ENCODE assay signal across 9 mouse cellular contexts in genomic region chr17:27165054-27165773, GRCm38 (mm10). TPM values are rescaled to one million over a fixed set of nuclear protein-coding genes. Genes with fewer than 3 reads are reported as not detected.
A peak's percentile ranks its signal among the peaks of the same experiment; 100 is the strongest.
DNase-seq lines count a peak whose midpoint lies in the region; ATAC-seq and TF ChIP-seq lines count a peak whose summit lies in the region.
"Had no signal": no experiment of that assay in that cellular context is flagged by ENCODE, and none has a peak within 500 bp of the region (broad histone marks: within the 10 kb centered on the region; RNA-seq: fewer than 3 reads in every experiment).

No protein-coding gene starts in this region.

- no peak overlapping the region for H3K4me3 ChIP-seq in layer of hippocampus, adult 2 months
- no peak overlapping the region for H3K4me3 ChIP-seq in stomach, postnatal 0 days (ENCODE audit: low read depth, low read length)
- H3K4me3 ChIP-seq: erythroblast, embryonic 14.5 days had no signal

- no peaks in the 10 kb centered on the region for H3K9me3 ChIP-seq in stomach, postnatal 0 days (ENCODE audit: control insufficient read depth, low read length)

- H3K36me3 ChIP-seq in stomach, postnatal 0 days (ENCODE audit: control insufficient read depth, insufficient read depth, low read length) = no peaks in the 10 kb centered on the region

- H3K4me2 ChIP-seq in stomach, postnatal 0 days (replicated peaks; ENCODE audit: low read depth) = no peak overlapping the region

- H3K27me3 ChIP-seq in stomach, postnatal 0 days (ENCODE audit: control insufficient read depth, insufficient read depth, low read length) = no peaks in the 10 kb centered on the region

- peak; percentile 44 to 58 for DNase-seq in layer of hippocampus, adult 2 months (ENCODE audit: low spot score in 2 of 2)
- DNase-seq in layer of hippocampus, postnatal 36 days = no peak
- peak; percentile 69 for DNase-seq in ZHBTc4 (ENCODE audit: low read depth, low spot score)
- peak; percentile 70 for DNase-seq in kidney, postnatal 10 days
- peak; percentile 42 for DNase-seq in lung, postnatal 36 days
- peak; percentile 63 for DNase-seq in stomach, postnatal 0 days (ENCODE audit: low spot score)
- no peak for DNase-seq in thymus, postnatal 25 days

- no peak for TF ChIP-seq EP300 in stomach, postnatal 0 days (optimal IDR thresholded peaks at IDR 0.05)

- no peaks in the 10 kb centered on the region for H3K4me1 ChIP-seq in stomach, postnatal 0 days (replicated peaks; ENCODE audit: control insufficient read depth, insufficient read depth)

- H3K9ac ChIP-seq in stomach, postnatal 0 days (ENCODE audit: low read length) = no peak overlapping the region

- peak; percentile 38; the same call in 1 of the 2 replicates for ATAC-seq in common myeloid progenitor, adult 5-6 weeks (replicated peaks; ENCODE audit: low read depth, poor library complexity, severe bottlenecking)
- ATAC-seq in stomach, postnatal 0 days (ENCODE audit: low FRiP score, low TSS enrichment) = peak; percentile 59; the same call in 1 of the 2 replicates

- H3K27ac ChIP-seq in layer of hippocampus, adult 2 months = no peak overlapping the region
- H3K27ac ChIP-seq in stomach, postnatal 0 days (replicated peaks) = peak overlapping the region; percentile 35; the same call in 1 of the 2 replicates

- peak; percentile 80 for TF ChIP-seq CTCF in layer of hippocampus, adult 2 months (conservative IDR thresholded peaks at IDR 0.05)
- TF ChIP-seq CTCF in stomach, postnatal 0 days (IDR thresholded peaks at IDR 0.05; ENCODE audit: low read depth) = peak; percentile 82

- WGBS in stomach, postnatal 0 days = 55% methylated on average over 8 of the region's 8 CpGs

RNA-seq across cellular contexts. Expression of gene Ip6k3, which starts 2.4 kb away (rescaled TPM):
- under 1 TPM; 0.15 to 0.20 TPM for total RNA-seq in layer of hippocampus, adult 2 months (2021)
- total RNA-seq in layer of hippocampus, postnatal 36 days (2021) = under 1 TPM in 1 of 2 experiments, not detected in 1; 0.27 TPM
- total RNA-seq in common myeloid progenitor, adult 5-6 weeks (2017) = not detected in 2 replicates
- 0.13 and 0.16 TPM in 2 replicates for polyA plus RNA-seq in stomach, postnatal 0 days (2015; fragmentation: Nextera tagmentation; extraction: Ambion mirVana)
- polyA plus RNA-seq: erythroblast, embryonic 14.5 days had no signal

RNA-seq across cellular contexts. Expression of gene Uqcc2, which starts 31.5 kb away (rescaled TPM):
- 100 to 1,000 TPM; 182 to 220 TPM for total RNA-seq in layer of hippocampus, adult 2 months (2021)
- 100 to 1,000 TPM; 205 to 207 TPM for total RNA-seq in layer of hippocampus, postnatal 36 days (2021)
- total RNA-seq in common myeloid progenitor, adult 5-6 weeks (2017) = 74.7 and 143 TPM in 2 replicates
- polyA plus RNA-seq in stomach, postnatal 0 days (2015; fragmentation: Nextera tagmentation; extraction: Ambion mirVana) = 234 and 250 TPM in 2 replicates

RNA-seq across cellular contexts. Expression of gene Lemd2, which starts 39.1 kb away (rescaled TPM):
- total RNA-seq in layer of hippocampus, adult 2 months (2021) = 10 to 100 TPM; 44.6 to 44.7 TPM
- 10 to 100 TPM; 44.5 to 46.8 TPM for total RNA-seq in layer of hippocampus, postnatal 36 days (2021)
- 20.2 and 44.6 TPM in 2 replicates for total RNA-seq in common myeloid progenitor, adult 5-6 weeks (2017)
- polyA plus RNA-seq in stomach, postnatal 0 days (2015; fragmentation: Nextera tagmentation; extraction: Ambion mirVana) = 9.6 and 9.9 TPM in 2 replicates

Comparison
In these comparisons a context has a peak if more than half of its experiments do, and no peak if none do; other contexts are left out.
1. DNase-seq: peak in layer of hippocampus, adult 2 months (2 of 2), ZHBTc4 (single experiment), kidney, postnatal 10 days (single experiment), lung, postnatal 36 days (single experiment) and stomach, postnatal 0 days (single experiment); none in layer of hippocampus, postnatal 36 days (0 of 2) and thymus, postnatal 25 days (single experiment).